Mouse (Mus musculus) megakaryocyte, embryonic 14.5 days (primary cell): ENCODE data around the gene Mfge8.

Experiments used
- FLI1 ChIP-seq: IDR thresholded peaks from 2 replicates; pipeline ENCODE4 v1.6.1; 2012; ENCODE audit warnings: low read length, inconsistent platforms, mixed read lengths
- GATA1 ChIP-seq: IDR thresholded peaks from 3 replicates; pipeline ENCODE4 v1.6.1; 2012; ENCODE audit warnings: mixed read lengths, low read length, inconsistent platforms, borderline replicate concordance

DNA sequence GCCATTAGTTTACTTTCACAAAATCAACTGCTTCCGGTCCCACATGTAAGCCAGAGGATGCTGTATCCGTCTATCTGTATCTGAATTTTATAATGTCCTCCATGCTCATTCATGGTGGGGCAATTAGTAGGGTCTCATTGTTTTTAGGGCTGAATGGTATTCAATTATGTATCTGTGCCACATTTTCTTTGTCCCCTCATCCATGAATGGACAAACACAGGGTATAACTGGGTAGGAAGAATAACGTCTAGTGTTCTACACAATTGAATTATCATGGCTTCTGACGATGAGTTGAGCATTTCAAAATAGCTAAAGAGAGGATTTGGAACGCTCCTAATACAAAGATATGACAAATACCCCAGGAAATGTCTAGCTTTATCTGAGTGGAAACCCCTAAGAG lies 42.6 kb upstream of the Mfge8 start:
- TF ChIP-seq GATA1: no peak
- no peak for TF ChIP-seq FLI1
